Mouse (Mus musculus) midbrain, embryonic 12.5 days (tissue): Measurements from ENCODE around the gene Hoxb4. TPM values are rescaled to one million over a fixed set of nuclear protein-coding genes. Genes with fewer than 3 reads are reported as not detected.

Experiments used
- ATAC-seq: fragments of 200-750 bp; cut with Nextera tagmentation; 2 replicates; pipeline ENCODE4 v1.8.0; 2017; ENCODE audit warnings: low read depth, moderate TSS enrichment, moderate library complexity; ENCODE audit not compliant: low FRiP score
- H3K27ac ChIP-seq: fragments of 300-500 bp; sonication (generic); replicated peaks from 2 replicates; pipeline ENCODE4 v1.5.1; 2016; ENCODE audit warnings: mild to moderate bottlenecking
- H3K27me3 ChIP-seq: fragments of 300-500 bp; sonication (generic); 2 replicates; pipeline ENCODE4 v1.6.1; 2016; ENCODE audit warnings: mild to moderate bottlenecking
- H3K36me3 ChIP-seq: fragments of 300-500 bp; sonication (generic); 2 replicates; pipeline ENCODE4 v1.6.1; 2016
- H3K4me1 ChIP-seq: fragments of 300-500 bp; sonication (generic); 2 replicates; pipeline ENCODE4 v1.6.1; 2016
- H3K4me2 ChIP-seq: fragments of 300-500 bp; sonication (generic); replicated peaks from 2 replicates; pipeline ENCODE4 v1.6.1; 2016; ENCODE audit warnings: mild to moderate bottlenecking, moderate library complexity
- H3K4me3 ChIP-seq: fragments of 300-500 bp; sonication (generic); 2 replicates; pipeline ENCODE4 v1.5.1; 2016; ENCODE audit warnings: mild to moderate bottlenecking
- H3K9ac ChIP-seq: fragments of 300-500 bp; sonication (generic); replicated peaks from 2 replicates; pipeline ENCODE4 v1.6.1; 2016; ENCODE audit warnings: mild to moderate bottlenecking, moderate library complexity
- H3K9me3 ChIP-seq: fragments of 300-500 bp; sonication (generic); 2 replicates; pipeline ENCODE4 v1.6.1; 2016; ENCODE audit warnings: mild to moderate bottlenecking
- whole genome bisulfite sequencing: fragments of 180-500 bp; shearing (Covaris S2); methylation state at CpG from one replicate; pipeline ENCODE4 v1.1.7; 2016; 5-methylcytosine and 5-hydroxymethylcytosine counted together
- polyA plus RNA-seq: library from polyadenylated mRNA; unstranded; fragments of >200 nt; fragmentation: Nextera tagmentation; extraction: Ambion mirVana; gene quantifications from 2 replicates; pipeline ENCODE4 v1.2.1, GENCODE M21; 2016

Hoxb4 gene
- polyA plus RNA-seq, 1 experiment from 2014 or later = not detected

GRCm38 (mm10) chr11:96287411-96287810, 30.7 kb upstream of the Hoxb4 start:
- H3K27me3 ChIP-seq = peaks cover 97% of the 10 kb centered on the region
- no peak for ATAC-seq
- peaks cover 16% of the 10 kb centered on the region for H3K4me1 ChIP-seq
- under 1% methylated on average over 9 of the region's 9 CpGs for WGBS
- no peaks in the 10 kb centered on the region for H3K9me3 ChIP-seq
- H3K4me3 ChIP-seq = no peak overlapping the region
- no peak overlapping the region for H3K9ac ChIP-seq
- H3K4me2 ChIP-seq = no peak overlapping the region
- H3K27ac ChIP-seq = no peak overlapping the region
- no peaks in the 10 kb centered on the region for H3K36me3 ChIP-seq

- H3K4me2 ChIP-seq = no peak overlapping the region
- peaks cover 97% of the 10 kb centered on the region for H3K27me3 ChIP-seq
- no peaks in the 10 kb centered on the region for H3K36me3 ChIP-seq
- ATAC-seq = no peak
- H3K9me3 ChIP-seq = no peaks in the 10 kb centered on the region
- no peak overlapping the region for H3K4me3 ChIP-seq
- WGBS = 6% methylated on average over 1 of the region's 1 CpGs
- no peak overlapping the region for H3K9ac ChIP-seq
- peaks cover 16% of the 10 kb centered on the region for H3K4me1 ChIP-seq
- no peak overlapping the region for H3K27ac ChIP-seq
These were observed 29.4 kb upstream of the Hoxb4 start for GRCm38 (mm10) chr11:96288455-96289221.

- 2% methylated on average over 21 of the region's 21 CpGs for WGBS
- ATAC-seq = no peak
- peaks cover 97% of the 10 kb centered on the region for H3K27me3 ChIP-seq
- H3K9me3 ChIP-seq = no peaks in the 10 kb centered on the region
- no peak overlapping the region for H3K9ac ChIP-seq
- no peak overlapping the region for H3K27ac ChIP-seq
- no peak overlapping the region for H3K4me2 ChIP-seq
- no peak overlapping the region for H3K4me3 ChIP-seq
- H3K4me1 ChIP-seq = peaks cover 10% of the 10 kb centered on the region
- H3K36me3 ChIP-seq = no peaks in the 10 kb centered on the region
These were observed 28.8 kb upstream of the Hoxb4 start for GRCm38 (mm10) chr11:96289293-96289692.

GRCm38 (mm10) chr11:96289837-96290236, 28.2 kb upstream of the Hoxb4 start:
- ATAC-seq = no peak
- Histone ChIP-seq H3K9me3 (no peaks in the 10 kb centered on the region), H3K4me2 (no peak overlapping the region), H3K27me3 (peaks cover 97% of the 10 kb centered on the region), H3K9ac (no peak overlapping the region), H3K36me3 (no peaks in the 10 kb centered on the region), H3K4me3 (no peak overlapping the region), H3K27ac (no peak overlapping the region), H3K4me1 (peaks cover 7% of the 10 kb centered on the region)
- 6% methylated on average over 6 of the region's 6 CpGs for WGBS

- H3K4me2 ChIP-seq = no peak overlapping the region
- H3K4me3 ChIP-seq = no peak overlapping the region
- H3K9ac ChIP-seq = no peak overlapping the region
These were observed 27.2 kb upstream of the Hoxb4 start for GRCm38 (mm10) chr11:96290705-96291355.

GRCm38 (mm10) chr11:96291681-96292564, 26.1 kb upstream of the Hoxb4 start, which contains the start of gene Hoxb6:
Hoxb6 (plus strand) TSS chr11:96292476.
- 3% methylated on average over 22 of the region's 22 CpGs for WGBS
- no peak within 1 kb of the TSS for H3K9ac ChIP-seq
- H3K36me3 ChIP-seq = no peaks in the 10 kb centered on the region
- no peak within 1 kb of the TSS for H3K4me2 ChIP-seq
- no peak for ATAC-seq
- no peak within 1 kb of the TSS for H3K27ac ChIP-seq
- H3K4me3 ChIP-seq = no peak within 1 kb of the TSS
- H3K27me3 ChIP-seq = peaks cover 97% of the 10 kb centered on the region
- no peaks in the 10 kb centered on the region for H3K9me3 ChIP-seq
- peaks cover 2% of the 10 kb centered on the region; the same call in 1 of the 2 replicates for H3K4me1 ChIP-seq

More at GRCm38 (mm10) chr11:96290705-96291355, 27.2 kb upstream of the Hoxb4 start:
- Histone ChIP-seq H3K4me1 (peaks cover 5% of the 10 kb centered on the region), H3K27me3 (peaks cover 97% of the 10 kb centered on the region), H3K9me3 (no peaks in the 10 kb centered on the region), H3K36me3 (no peaks in the 10 kb centered on the region), H3K27ac (no peak overlapping the region)
- ATAC-seq = no peak
- WGBS = 3% methylated on average over 17 of the region's 17 CpGs

GRCm38 (mm10) chr11:96292565-96293301, 25.3 kb upstream of the Hoxb4 start:
- no peaks in the 10 kb centered on the region for H3K9me3 ChIP-seq
- no peaks in the 10 kb centered on the region for H3K4me1 ChIP-seq
- no peaks in the 10 kb centered on the region for H3K36me3 ChIP-seq
- WGBS = under 1% methylated on average over 12 of the region's 12 CpGs
- H3K9ac ChIP-seq = no peak overlapping the region
- H3K27me3 ChIP-seq = peaks cover 97% of the 10 kb centered on the region
- no peak overlapping the region for H3K27ac ChIP-seq
- no peak for ATAC-seq
- H3K4me2 ChIP-seq = no peak overlapping the region
- no peak overlapping the region for H3K4me3 ChIP-seq

GRCm38 (mm10) chr11:96293302-96293921, 24.7 kb upstream of the Hoxb4 start:
- Histone ChIP-seq H3K9ac (no peak overlapping the region), H3K27ac (no peak overlapping the region), H3K9me3 (no peaks in the 10 kb centered on the region), H3K4me3 (no peak overlapping the region), H3K36me3 (no peaks in the 10 kb centered on the region), H3K27me3 (peaks cover 97% of the 10 kb centered on the region), H3K4me2 (no peak overlapping the region), H3K4me1 (no peaks in the 10 kb centered on the region)
- 1% methylated on average over 22 of the region's 22 CpGs for WGBS
- no peak for ATAC-seq

GRCm38 (mm10) chr11:96294245-96295091, 23.6 kb upstream of the Hoxb4 start:
- 1% methylated on average over 32 of the region's 32 CpGs for WGBS
- ATAC-seq = no peak
- Histone ChIP-seq H3K4me3 (no peak overlapping the region), H3K27me3 (peaks cover 97% of the 10 kb centered on the region), H3K27ac (no peak overlapping the region), H3K36me3 (no peaks in the 10 kb centered on the region), H3K9ac (no peak overlapping the region), H3K4me1 (no peaks in the 10 kb centered on the region), H3K4me2 (no peak overlapping the region), H3K9me3 (no peaks in the 10 kb centered on the region)

GRCm38 (mm10) chr11:96295092-96295835, 22.8 kb upstream of the Hoxb4 start:
- Histone ChIP-seq H3K27ac (no peak overlapping the region), H3K36me3 (no peaks in the 10 kb centered on the region), H3K9me3 (no peaks in the 10 kb centered on the region), H3K4me1 (no peaks in the 10 kb centered on the region; the same call in 1 of the 2 replicates), H3K4me3 (no peak overlapping the region), H3K4me2 (no peak overlapping the region), H3K27me3 (peaks cover 97% of the 10 kb centered on the region), H3K9ac (no peak overlapping the region)
- WGBS = 1% methylated on average over 29 of the region's 30 CpGs
- no peak for ATAC-seq
